Mouse (Mus musculus): ENCODE measurements around the gene Glo1. TPM values are rescaled to one million over a fixed set of nuclear protein-coding genes. Genes with fewer than 3 reads are reported as not detected.

Glo1 gene
- polyA plus RNA-seq, 1 experiment, result 122 TPM

DNA sequence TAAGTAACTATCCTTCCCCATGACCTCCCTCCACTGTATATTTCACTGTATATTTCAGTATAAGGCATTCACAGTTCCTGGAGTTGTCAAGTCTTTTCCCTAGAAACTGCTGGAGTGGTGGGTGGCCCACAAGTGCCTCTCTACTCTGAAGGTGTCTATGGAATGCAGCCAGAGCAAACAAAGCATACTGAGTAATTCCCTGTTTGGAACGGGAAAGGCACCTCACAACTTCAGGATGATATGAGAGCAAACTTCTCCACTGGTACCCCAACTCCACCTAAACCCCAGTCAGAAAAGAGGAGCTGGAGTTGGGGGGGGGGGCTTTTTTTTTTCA lies 75.9 kb downstream of the Glo1 start:
- H3K79me2 ChIP-seq (ENCODE audit: control insufficient read depth, insufficient read depth), result no peaks in the 10 kb centered on the region
- H3K79me3 ChIP-seq (ENCODE audit: low read depth), result no peaks in the 10 kb centered on the region
- no peak overlapping the region for H3ac ChIP-seq (ENCODE audit: control insufficient read depth, insufficient read length, low read depth)
- H3K27me3 ChIP-seq (ENCODE audit: control insufficient read depth, insufficient read depth, insufficient read length), result no peaks in the 10 kb centered on the region
- TF ChIP-seq CEBPB (IDR thresholded peaks at IDR 0.05; ENCODE audit: low read depth) (no peak), FOSL1 (IDR thresholded peaks at IDR 0.05; ENCODE audit: insufficient read depth, low read length, poor library complexity, severe bottlenecking) (no peak), MAX (IDR thresholded peaks at IDR 0.05) (no peak), MYOD1 (IDR thresholded peaks at IDR 0.05; ENCODE audit: control insufficient read depth, insufficient read length, low read depth) (no peak)
- H3K4me3 ChIP-seq (ENCODE audit: insufficient read depth, poor library complexity, severe bottlenecking), result no peak overlapping the region
- no peaks in the 10 kb centered on the region for H3K36me3 ChIP-seq (ENCODE audit: control insufficient read depth, insufficient read depth)

GRCm38 (mm10) chr17:30549899-30550773 lies 76.5 kb downstream of the Glo1 start:
- Histone ChIP-seq H3K36me3 (ENCODE audit: control insufficient read depth, insufficient read depth) (no peaks in the 10 kb centered on the region), H3ac (ENCODE audit: control insufficient read depth, insufficient read length, low read depth) (no peak overlapping the region), H3K79me3 (ENCODE audit: low read depth) (no peaks in the 10 kb centered on the region), H3K27me3 (ENCODE audit: control insufficient read depth, insufficient read depth, insufficient read length) (no peaks in the 10 kb centered on the region), H3K79me2 (ENCODE audit: control insufficient read depth, insufficient read depth) (no peaks in the 10 kb centered on the region), H3K4me3 (ENCODE audit: insufficient read depth, poor library complexity, severe bottlenecking) (no peak overlapping the region)
- TF ChIP-seq MYOD1 (IDR thresholded peaks at IDR 0.05; ENCODE audit: control insufficient read depth, insufficient read length, low read depth) (no peak), CTCF (IDR thresholded peaks at IDR 0.05; ENCODE audit: control insufficient read depth, insufficient read depth, insufficient read length) (no peak), MYOG (IDR thresholded peaks at IDR 0.05; ENCODE audit: control insufficient read depth, extremely low read depth, insufficient read length) (no peak), CEBPB (IDR thresholded peaks at IDR 0.05; ENCODE audit: low read depth) (no peak), FOSL1 (IDR thresholded peaks at IDR 0.05; ENCODE audit: insufficient read depth, low read length, poor library complexity, severe bottlenecking) (no peak), MAX (IDR thresholded peaks at IDR 0.05) (no peak), USF1 (IDR thresholded peaks at IDR 0.05; ENCODE audit: low read depth) (no peak)

GRCm38 (mm10) chr17:30539098-30539497 lies 87.6 kb downstream of the Glo1 start:
- Histone ChIP-seq H3K4me3 (ENCODE audit: insufficient read depth, poor library complexity, severe bottlenecking) (no peak overlapping the region), H3K36me3 (ENCODE audit: control insufficient read depth, insufficient read depth) (no peaks in the 10 kb centered on the region), H3ac (ENCODE audit: control insufficient read depth, insufficient read length, low read depth) (no peak overlapping the region), H3K27me3 (ENCODE audit: control insufficient read depth, insufficient read depth, insufficient read length) (no peaks in the 10 kb centered on the region), H3K79me3 (ENCODE audit: low read depth) (no peaks in the 10 kb centered on the region), H3K79me2 (ENCODE audit: control insufficient read depth, insufficient read depth) (no peaks in the 10 kb centered on the region)
- TF ChIP-seq FOSL1 (IDR thresholded peaks at IDR 0.05; ENCODE audit: insufficient read depth, low read length, poor library complexity, severe bottlenecking) (no peak), MYOG (IDR thresholded peaks at IDR 0.05; ENCODE audit: control insufficient read depth, extremely low read depth, insufficient read length) (no peak), USF1 (IDR thresholded peaks at IDR 0.05; ENCODE audit: low read depth) (no peak), MYOD1 (IDR thresholded peaks at IDR 0.05; ENCODE audit: control insufficient read depth, insufficient read length, low read depth) (no peak), CEBPB (IDR thresholded peaks at IDR 0.05; ENCODE audit: low read depth) (no peak), CTCF (IDR thresholded peaks at IDR 0.05; ENCODE audit: control insufficient read depth, insufficient read depth, insufficient read length) (no peak), MAX (IDR thresholded peaks at IDR 0.05) (no peak)

GRCm38 (mm10) chr17:30536651-30537050 lies 90.0 kb downstream of the Glo1 start:
- Histone ChIP-seq H3K36me3 (ENCODE audit: control insufficient read depth, insufficient read depth) (no peaks in the 10 kb centered on the region), H3K79me3 (ENCODE audit: low read depth) (no peaks in the 10 kb centered on the region), H3K4me3 (ENCODE audit: insufficient read depth, poor library complexity, severe bottlenecking) (no peak overlapping the region), H3ac (ENCODE audit: control insufficient read depth, insufficient read length, low read depth) (no peak overlapping the region), H3K79me2 (ENCODE audit: control insufficient read depth, insufficient read depth) (no peaks in the 10 kb centered on the region), H3K27me3 (ENCODE audit: control insufficient read depth, insufficient read depth, insufficient read length) (no peaks in the 10 kb centered on the region)
- TF ChIP-seq CEBPB (IDR thresholded peaks at IDR 0.05; ENCODE audit: low read depth) (no peak), MYOD1 (IDR thresholded peaks at IDR 0.05; ENCODE audit: control insufficient read depth, insufficient read length, low read depth) (no peak), MAX (IDR thresholded peaks at IDR 0.05) (no peak), FOSL1 (IDR thresholded peaks at IDR 0.05; ENCODE audit: insufficient read depth, low read length, poor library complexity, severe bottlenecking) (no peak), CTCF (IDR thresholded peaks at IDR 0.05; ENCODE audit: control insufficient read depth, insufficient read depth, insufficient read length) (no peak), MYOG (IDR thresholded peaks at IDR 0.05; ENCODE audit: control insufficient read depth, extremely low read depth, insufficient read length) (no peak), USF1 (IDR thresholded peaks at IDR 0.05; ENCODE audit: low read depth) (no peak)

Other genes starting within 250 kb of the Glo1 start
- 15.3 TPM for gene Btbd9, start 50.4 kb downstream of the Glo1 start, polyA plus RNA-seq (2012; fragmentation: generic; extraction: Trizol)
- 0.32 TPM for gene Dnah8, start 2.5 kb downstream of the Glo1 start, polyA plus RNA-seq (2012; fragmentation: generic; extraction: Trizol)

All from C2C12 (cell line).